Mouse (Mus musculus): ENCODE results near the gene Cntnap5a.
A peak's percentile ranks its signal among the peaks of the same experiment; 100 is the strongest.

The Cntnap5a gene

GRCm38 (mm10) chr1:116366171-116366570 lies 681.6 kb downstream of the Cntnap5a start:
- no peak for DNase-seq (ENCODE audit: low spot score)

DNA sequence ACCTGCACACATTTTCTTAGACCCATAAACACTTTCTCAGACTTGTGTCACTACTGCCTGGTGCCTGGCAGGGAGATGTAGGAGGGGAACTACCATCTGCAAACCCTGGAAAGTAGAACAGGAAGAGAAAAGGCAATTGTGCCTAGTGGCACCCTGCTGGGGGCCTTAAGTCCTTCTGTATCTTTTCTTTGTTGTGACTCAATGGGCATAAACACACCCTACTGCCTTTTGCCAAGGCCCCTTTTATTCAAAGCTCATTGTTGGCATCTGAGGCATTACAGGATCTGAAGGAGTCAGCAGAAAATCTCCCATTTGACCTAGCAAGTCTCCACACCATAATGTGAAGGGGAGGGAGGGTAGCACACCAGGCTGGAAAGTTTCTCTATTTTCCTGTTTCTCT lies 682.2 kb downstream of the Cntnap5a start:
- no peak for DNase-seq (ENCODE audit: low spot score)

- DNase-seq (ENCODE audit: low spot score), result no peak
Observed at GRCm38 (mm10) chr1:116367572-116367971, 683.0 kb downstream of the Cntnap5a start.

DNA sequence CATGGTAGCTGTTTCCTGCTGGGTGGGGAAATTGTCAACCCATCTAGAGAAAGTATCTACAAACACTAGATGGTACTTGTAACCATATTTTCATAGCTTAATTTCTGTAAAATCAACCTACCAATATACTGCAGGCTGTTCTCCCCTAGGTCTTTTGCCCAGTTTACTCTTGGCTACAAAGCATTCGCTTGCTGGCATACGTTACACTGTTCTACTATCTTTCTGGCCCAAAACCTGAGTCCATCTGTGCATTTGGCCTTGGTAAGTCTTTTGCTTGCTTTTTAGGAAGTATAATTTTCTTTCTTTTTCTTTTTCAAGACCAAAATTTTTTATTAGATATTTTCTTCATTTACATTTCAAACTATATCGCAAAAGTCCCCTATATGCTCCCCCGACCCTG lies 686.3 kb downstream of the Cntnap5a start:
- DNase-seq (ENCODE audit: low spot score), result no peak

DNA sequence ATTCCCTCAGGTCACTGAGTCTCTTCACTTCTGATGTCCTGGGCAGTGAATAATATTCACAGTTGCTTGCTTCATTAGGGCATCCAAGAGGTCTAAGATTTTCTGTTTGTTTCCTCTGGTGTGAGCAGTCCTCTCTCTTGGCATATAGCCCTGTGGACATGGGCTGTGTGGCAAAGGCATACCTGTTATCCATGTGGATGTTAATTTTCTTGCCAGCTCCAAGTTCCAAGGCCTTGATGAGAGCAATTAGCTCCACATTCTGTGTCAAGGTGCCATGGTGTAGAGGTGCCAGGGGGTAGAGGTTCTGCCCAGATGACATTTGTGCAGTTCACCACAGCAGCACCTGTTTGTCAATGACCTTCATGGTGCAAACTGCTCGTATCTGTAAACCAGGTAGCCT lies 689.0 kb downstream of the Cntnap5a start:
- no peak for DNase-seq (ENCODE audit: low spot score)

DNA sequence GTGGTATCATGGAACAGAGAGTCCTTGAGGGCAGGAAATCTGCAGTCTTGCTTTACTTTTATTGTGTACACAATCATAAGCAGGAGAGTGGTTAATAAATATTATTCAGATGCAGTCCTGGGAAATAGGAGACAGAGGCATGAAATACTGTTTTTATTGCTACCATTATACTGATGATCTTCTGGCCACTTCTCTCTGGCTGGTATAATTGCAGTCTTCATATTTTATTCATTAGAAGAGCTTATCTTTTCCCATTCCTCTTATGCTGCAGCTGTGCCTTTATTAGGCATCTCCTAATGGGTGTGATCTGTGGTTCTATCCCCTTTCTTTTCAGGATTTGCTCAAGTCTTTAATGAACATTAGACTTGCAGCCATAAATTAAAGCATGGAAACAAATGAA lies 707.8 kb downstream of the Cntnap5a start:
- DNase-seq (ENCODE audit: low spot score), result no peak

DNA sequence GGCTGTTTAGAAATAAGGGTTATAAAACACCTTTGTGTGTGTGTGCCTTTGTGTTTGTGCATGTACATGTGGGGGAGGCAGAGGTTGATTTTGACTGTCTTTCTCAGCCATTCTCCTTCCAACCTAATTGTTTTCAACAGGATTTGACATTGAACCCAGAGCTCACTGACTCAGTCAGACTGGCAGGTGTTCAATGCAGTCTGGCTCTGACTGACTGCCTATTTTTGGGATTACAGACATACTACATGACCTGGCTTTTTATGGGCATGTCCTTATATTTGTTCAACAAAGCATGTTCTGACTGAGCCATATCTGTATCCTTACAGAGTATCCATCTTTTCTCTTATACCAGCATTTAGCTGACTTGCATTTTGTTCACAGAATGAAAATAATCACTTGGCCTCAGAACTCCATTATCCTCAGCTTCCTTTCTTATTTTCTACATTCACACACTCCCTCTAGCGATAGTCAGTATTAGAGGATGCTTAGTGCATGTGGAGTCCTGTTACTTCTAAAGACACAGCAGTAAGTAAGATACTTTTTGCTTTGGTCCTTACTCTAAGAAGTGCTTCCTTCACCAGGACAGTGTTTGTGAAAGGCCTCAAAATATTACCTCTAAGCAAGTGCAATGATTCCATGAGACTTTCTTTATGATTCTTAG lies 717.6 kb downstream of the Cntnap5a start:
- no peak for DNase-seq (ENCODE audit: low spot score)

DNA sequence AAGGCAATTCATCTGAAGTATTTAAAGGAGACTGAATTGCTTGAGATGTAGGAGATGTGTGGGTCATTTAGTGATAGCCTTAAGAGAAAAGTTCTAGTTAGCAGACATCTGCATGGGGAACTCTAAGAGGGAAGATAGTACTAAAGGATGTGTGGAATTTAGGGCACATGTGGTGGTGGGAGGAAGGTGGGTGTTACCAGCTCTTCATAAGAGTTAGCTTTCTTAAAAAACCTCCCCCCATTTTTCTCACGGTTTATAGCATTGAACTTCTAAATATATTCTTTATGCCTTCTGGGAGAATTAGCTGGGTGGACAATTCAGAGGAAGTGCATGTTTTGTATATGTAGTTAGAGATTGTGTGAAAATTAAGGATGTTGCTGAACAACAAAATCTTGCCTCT lies 725.3 kb downstream of the Cntnap5a start:
- DNase-seq (ENCODE audit: low spot score), result no peak

DNA sequence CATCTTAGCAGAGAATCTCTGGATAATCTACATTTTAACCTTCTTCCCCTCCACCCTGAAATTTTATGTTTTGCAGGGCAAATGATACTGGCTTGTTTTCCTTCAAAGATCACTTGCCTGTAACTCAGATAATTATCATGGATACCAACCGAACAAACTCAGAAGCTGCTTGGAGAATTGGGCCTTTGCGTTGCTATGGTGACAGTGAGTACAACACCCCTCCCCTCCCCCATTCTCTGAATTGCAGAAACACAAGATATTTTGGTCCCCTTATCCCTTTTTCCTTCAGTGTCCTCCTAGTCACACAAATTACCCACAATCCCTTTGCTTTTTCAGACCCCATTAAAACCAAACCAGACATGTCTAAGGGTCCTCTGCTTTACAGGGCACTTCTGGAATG lies 743.8 kb downstream of the Cntnap5a start:
- DNase-seq (ENCODE audit: low spot score), result no peak

GRCm38 (mm10) chr1:116455115-116455717 lies 770.7 kb downstream of the Cntnap5a start:
- DNase-seq (ENCODE audit: low spot score), result no peak

GRCm38 (mm10) chr1:116477703-116478102 lies 793.1 kb downstream of the Cntnap5a start:
- peak; percentile 28 for DNase-seq (ENCODE audit: low spot score)

- no peak for DNase-seq (ENCODE audit: low spot score)
Observed at GRCm38 (mm10) chr1:116488780-116489569, 804.4 kb downstream of the Cntnap5a start.

- DNase-seq (ENCODE audit: low spot score), result no peak
Observed at GRCm38 (mm10) chr1:116577969-116578666, 893.6 kb downstream of the Cntnap5a start.

GRCm38 (mm10) chr1:116616272-116616671 lies 931.7 kb downstream of the Cntnap5a start:
- DNase-seq (ENCODE audit: low spot score), result no peak
